Mouse (Mus musculus): ENCODE results near the gene Ermp1.

Ermp1 gene

DNA sequence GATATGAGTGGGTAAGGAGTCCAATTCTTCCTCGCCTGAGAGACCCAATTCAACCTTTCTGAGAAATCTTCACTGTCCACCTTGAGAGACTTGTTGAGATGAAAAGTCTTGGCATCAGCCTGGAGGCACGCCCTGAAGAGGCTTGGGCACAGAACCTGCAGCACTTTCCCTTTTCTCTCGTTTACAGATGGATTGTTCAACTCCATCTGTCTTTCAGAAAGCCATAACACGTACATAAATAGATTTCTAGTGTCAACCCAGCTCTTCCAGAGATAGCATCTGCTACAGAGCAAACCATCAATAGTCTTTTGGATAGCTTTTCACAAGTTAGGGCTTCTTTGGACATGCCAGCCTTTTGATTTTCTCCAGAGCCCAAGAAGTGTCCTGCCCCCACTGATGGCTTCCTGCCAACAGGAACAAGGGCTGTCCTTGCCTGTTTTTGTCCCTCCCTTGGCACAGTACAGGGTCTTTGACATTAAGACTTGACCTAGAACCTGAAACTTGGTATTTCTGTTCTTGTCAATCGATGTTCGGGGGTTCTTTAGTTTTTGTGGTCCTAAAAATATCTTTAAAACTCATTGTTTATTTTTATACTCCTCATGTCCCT lies 13.9 kb upstream of the Ermp1 start:
- DNase-seq (ENCODE audit: low spot score): peak; percentile 27

GRCm38 (mm10) chr19:29660835-29661764 lies 12.9 kb upstream of the Ermp1 start:
- peak; percentile 22 for DNase-seq (ENCODE audit: low spot score)

- DNase-seq (ENCODE audit: low spot score): no peak
Observed at GRCm38 (mm10) chr19:29659705-29660104, 11.5 kb upstream of the Ermp1 start.

GRCm38 (mm10) chr19:29658836-29659235 lies 10.6 kb upstream of the Ermp1 start:
- DNase-seq (ENCODE audit: low spot score): no peak

- DNase-seq (ENCODE audit: low spot score): no peak
Observed at GRCm38 (mm10) chr19:29657558-29657957, 9.3 kb upstream of the Ermp1 start.

GRCm38 (mm10) chr19:29657033-29657432 lies 8.8 kb upstream of the Ermp1 start:
- no peak for DNase-seq (ENCODE audit: low spot score)

DNA sequence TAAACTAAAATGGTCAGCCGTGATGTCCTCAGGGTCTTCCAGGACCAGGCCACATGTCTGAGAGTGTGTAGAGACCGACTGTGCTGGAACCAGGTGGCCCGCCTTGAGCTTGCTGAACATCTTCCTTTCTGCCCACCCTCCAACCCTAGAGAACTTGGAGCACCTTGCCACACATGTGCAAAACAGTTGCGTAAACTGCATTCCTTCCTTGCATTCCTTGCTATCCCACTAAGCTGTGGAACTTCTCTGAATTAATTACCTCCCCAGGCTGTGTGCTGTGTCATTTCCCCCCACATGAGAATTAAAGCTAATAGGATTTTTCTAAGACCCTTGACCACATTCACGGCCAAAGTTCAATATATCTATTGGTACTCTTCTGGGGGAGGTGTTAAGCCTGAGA lies 8.4 kb upstream of the Ermp1 start:
- no peak for DNase-seq (ENCODE audit: low spot score)

- no peak for DNase-seq (ENCODE audit: low spot score)
Observed at GRCm38 (mm10) chr19:29656029-29656428, 7.8 kb upstream of the Ermp1 start.

DNA sequence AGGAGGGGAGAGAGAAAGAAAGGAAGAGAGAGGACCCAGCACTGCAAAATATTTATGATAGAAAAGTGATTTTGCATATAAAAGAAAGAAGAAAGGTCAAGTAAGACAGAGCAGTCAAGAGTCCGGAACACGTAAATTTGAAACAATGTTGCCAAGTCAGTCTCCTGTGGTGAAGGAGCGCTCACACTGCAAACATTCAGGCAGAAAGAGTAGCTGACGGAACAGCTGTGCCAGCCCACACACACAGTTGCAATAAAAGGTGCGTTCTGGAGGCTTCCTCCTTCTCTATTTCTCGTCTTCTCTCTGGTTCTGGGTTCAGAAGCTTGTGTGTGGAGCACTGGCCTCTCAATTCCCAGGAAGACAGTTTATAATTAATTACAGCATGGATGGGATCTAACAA lies 6.9 kb upstream of the Ermp1 start:
- no peak for DNase-seq (ENCODE audit: low spot score)

- no peak for DNase-seq (ENCODE audit: low spot score)
Observed at GRCm38 (mm10) chr19:29653768-29654265, 5.6 kb upstream of the Ermp1 start.

GRCm38 (mm10) chr19:29649683-29650082 lies 1.5 kb upstream of the Ermp1 start:
- no peak for DNase-seq (ENCODE audit: low spot score)

GRCm38 (mm10) chr19:29648550-29648914 lies 317 bp upstream of the Ermp1 start:
- DNase-seq (ENCODE audit: low spot score): no peak

DNA sequence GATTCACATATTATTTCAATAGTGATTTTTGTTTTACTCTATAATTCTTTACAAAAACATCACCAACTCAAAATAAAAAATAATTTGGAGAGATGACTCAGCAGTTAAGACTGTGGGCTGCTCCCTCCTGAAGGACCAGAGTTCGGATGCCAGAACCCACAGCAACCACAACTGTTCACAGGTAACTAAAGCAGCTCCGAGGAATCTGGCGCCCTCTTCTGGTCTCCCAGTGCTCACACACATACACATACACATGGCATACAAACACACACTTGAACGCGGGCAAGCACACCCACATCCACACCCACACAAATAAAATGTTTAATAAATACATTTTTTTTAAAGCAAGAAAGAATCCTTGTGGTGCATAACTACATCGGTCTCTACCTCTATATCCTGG lies 3.5 kb downstream of the Ermp1 start:
- DNase-seq (ENCODE audit: low spot score): no peak

DNA sequence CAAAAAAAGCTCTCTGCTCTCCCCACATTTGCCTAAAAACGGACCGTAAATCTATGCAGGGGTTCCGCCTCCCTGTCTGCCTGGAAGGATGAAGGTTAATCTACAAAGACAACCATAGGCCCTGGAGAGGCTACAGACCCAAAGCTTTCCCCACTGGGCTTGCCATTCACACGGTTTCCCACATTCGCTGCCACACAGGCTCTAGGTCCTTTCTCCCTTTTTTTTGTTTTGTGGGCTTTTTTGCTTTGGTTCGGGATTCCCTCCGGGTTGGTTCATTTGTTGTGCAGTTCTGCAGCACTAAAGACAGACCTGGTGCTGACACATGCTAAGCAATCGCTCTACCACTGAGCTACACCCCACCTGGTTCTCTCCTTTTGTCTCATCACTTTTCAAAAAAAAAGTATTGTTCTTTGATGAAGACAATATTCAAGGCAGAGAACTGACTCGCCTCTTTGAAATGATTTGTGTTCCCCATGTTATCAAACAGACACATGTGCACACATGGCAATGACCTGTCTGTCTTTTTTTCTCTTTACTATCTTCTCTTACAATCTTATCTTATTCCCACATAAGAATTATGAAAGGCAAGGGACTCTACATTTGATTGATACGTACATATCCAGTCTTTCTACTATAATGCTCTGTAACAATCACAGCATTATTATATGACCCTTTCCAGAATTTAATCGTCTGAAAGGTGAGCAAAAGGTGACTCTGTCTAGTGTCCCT lies 4.9 kb downstream of the Ermp1 start:
- no peak for DNase-seq (ENCODE audit: low spot score)

DNA sequence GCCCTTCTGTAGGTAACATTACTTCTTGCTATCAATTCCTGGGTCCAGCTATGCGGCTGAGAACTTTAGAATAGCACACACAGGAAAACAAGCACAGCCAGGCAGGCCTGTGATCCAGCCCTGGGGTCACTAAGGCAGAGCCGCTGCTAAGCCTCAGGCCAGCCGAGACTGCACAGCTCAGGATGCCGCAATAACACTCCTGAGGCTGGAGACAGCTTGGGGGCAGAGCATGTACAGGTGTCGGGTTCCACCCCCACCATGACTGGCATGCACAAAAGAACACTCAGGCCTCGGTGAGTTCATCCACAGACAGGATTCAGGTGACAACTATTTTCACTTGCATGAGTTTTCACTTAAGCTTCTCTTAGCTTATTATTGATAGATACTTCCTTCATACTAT lies 6.0 kb downstream of the Ermp1 start:
- DNase-seq (ENCODE audit: low spot score): no peak

DNA sequence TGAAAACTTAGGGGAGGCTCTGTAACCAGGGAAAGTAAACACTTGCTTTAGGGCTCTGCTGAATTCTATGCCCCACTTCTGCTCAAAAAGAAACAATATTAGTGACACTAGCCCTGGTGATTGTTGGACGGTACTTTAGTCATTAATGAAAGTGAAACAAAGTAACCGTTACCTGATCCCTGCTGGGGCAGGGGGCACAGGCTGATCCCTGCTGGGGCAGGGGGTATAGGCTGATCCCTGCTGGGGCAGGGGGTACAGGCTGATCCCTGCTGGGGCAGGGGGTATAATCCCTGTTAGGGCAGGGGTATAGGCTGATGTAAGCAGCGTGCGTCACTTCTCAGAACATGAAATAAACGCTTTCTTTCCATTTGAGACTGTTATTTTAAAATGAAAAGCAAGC lies 6.7 kb downstream of the Ermp1 start:
- DNase-seq (ENCODE audit: low spot score): no peak

- no peak for DNase-seq (ENCODE audit: low spot score)
Observed at GRCm38 (mm10) chr19:29641055-29641454, 7.2 kb downstream of the Ermp1 start.

- no peak for DNase-seq (ENCODE audit: low spot score)
Observed at GRCm38 (mm10) chr19:29612102-29612501, 36.1 kb downstream of the Ermp1 start.

- DNase-seq (ENCODE audit: low spot score): no peak
Observed at GRCm38 (mm10) chr19:29610907-29611306, 37.3 kb downstream of the Ermp1 start.

GRCm38 (mm10) chr19:29608212-29608611 lies 40.0 kb downstream of the Ermp1 start:
- no peak for DNase-seq (ENCODE audit: low spot score)

DNA sequence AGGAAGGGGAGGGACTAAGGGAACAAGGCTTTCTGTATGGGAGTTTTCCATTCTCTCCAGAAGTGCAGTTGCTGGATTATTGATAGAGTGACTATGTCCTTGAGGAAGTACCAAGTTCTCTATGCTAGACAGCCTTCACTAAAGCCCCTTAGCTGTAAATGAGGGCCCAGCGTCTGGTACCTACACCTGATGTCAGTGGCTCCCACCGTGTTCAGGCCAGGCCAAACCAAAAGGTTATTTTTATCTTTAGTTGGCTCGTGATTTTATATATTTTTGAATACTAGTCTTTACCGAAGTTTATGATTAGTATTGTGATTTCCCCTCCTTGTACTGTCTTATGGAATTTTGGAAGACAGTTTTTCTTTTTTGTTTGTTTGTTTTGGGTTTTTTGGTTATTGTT lies 40.7 kb downstream of the Ermp1 start:
- no peak for DNase-seq (ENCODE audit: low spot score)

GRCm38 (mm10) chr19:29604653-29605052 lies 43.6 kb downstream of the Ermp1 start:
- DNase-seq (ENCODE audit: low spot score): no peak
